Mouse (Mus musculus): ENCODE measurements around the gene Nol4l. TPM values are rescaled to one million over a fixed set of nuclear protein-coding genes. Genes with fewer than 3 reads are reported as not detected.

The Nol4l gene
- total RNA-seq, 1 experiment from 2014 or later: 16.1 TPM

GRCm38 (mm10) chr2:153444254-153445136, 85.3 kb downstream of the Nol4l start:
- DNase-seq: peak; percentile 85

- DNase-seq: peak; percentile 58
Observed at GRCm38 (mm10) chr2:153443434-153444240, 86.1 kb downstream of the Nol4l start.

- DNase-seq: no peak
Observed at GRCm38 (mm10) chr2:153442720-153443119, 87.1 kb downstream of the Nol4l start.

GRCm38 (mm10) chr2:153441228-153441627, 88.5 kb downstream of the Nol4l start:
- DNase-seq: no peak

- DNase-seq: no peak
Observed at GRCm38 (mm10) chr2:153440755-153441154, 89.0 kb downstream of the Nol4l start.

- no peak for DNase-seq
Observed at GRCm38 (mm10) chr2:153437306-153437659, 92.5 kb downstream of the Nol4l start.

- DNase-seq: peak; percentile 69
Observed at GRCm38 (mm10) chr2:153436641-153437305, 93.0 kb downstream of the Nol4l start.

- DNase-seq: peak; percentile 42
Observed at GRCm38 (mm10) chr2:153434880-153435831, 94.6 kb downstream of the Nol4l start.

- no peak for DNase-seq
Observed at GRCm38 (mm10) chr2:153433859-153434258, 95.9 kb downstream of the Nol4l start.

GRCm38 (mm10) chr2:153432492-153432891, 97.3 kb downstream of the Nol4l start:
- peak; percentile 40 for DNase-seq

GRCm38 (mm10) chr2:153430571-153430970, 99.2 kb downstream of the Nol4l start:
- DNase-seq: no peak

- peak; percentile 43 for DNase-seq
Observed at GRCm38 (mm10) chr2:153428485-153428884, 101.3 kb downstream of the Nol4l start.

- DNase-seq: no peak
Observed at GRCm38 (mm10) chr2:153426931-153427330, 102.8 kb downstream of the Nol4l start.

- DNase-seq: no peak
Observed at GRCm38 (mm10) chr2:153425998-153426670, 103.6 kb downstream of the Nol4l start.

GRCm38 (mm10) chr2:153425124-153425844, 104.5 kb downstream of the Nol4l start:
- no peak for DNase-seq

GRCm38 (mm10) chr2:153424557-153424956, 105.2 kb downstream of the Nol4l start:
- DNase-seq: no peak

GRCm38 (mm10) chr2:153423113-153423512, 106.7 kb downstream of the Nol4l start:
- no peak for DNase-seq

GRCm38 (mm10) chr2:153422051-153422450, 107.7 kb downstream of the Nol4l start:
- DNase-seq: no peak

- no peak for DNase-seq
Observed at GRCm38 (mm10) chr2:153421233-153421632, 108.5 kb downstream of the Nol4l start.

GRCm38 (mm10) chr2:153418381-153418780, 111.4 kb downstream of the Nol4l start:
- peak; percentile 58 for DNase-seq
